ENCODE assay signal across 8 mouse cellular contexts in the genomic region with DNA sequence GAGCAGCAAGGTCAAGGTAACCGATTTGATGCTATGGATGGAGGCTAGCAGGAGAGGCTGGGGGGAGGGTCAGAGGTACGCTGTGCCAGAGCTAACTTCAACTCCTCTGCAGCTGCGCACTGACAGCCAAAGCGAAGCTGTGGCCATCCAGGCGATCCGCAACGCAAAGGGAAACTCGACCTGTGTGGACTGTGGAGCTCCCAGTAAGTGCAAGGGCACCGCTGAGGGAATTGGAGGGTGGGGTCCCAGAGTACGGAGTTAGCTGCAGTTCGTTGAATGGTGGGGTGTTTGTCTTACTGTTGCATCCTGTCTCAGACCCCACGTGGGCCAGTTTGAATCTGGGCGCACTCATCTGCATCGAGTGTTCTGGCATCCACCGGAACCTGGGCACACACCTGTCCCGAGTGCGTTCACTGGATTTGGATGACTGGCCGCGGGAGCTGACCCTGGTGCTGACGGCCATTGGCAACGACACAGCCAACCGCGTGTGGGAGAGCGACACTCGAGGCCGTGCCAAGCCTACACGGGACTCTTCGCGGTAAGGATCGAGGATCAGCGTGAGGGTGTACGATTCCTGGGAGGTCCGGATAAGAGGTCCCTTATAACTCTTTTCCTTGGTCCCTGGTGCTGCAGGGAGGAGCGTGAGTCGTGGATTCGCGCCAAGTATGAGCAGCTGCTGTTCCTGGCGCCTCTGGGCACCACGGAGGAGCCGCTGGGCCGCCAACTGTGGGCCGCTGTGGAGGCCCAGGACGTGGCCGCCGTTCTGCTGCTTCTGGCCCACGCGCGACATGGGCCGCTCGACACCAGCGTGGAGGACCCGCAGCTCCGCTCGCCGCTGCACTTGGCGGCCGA. TPM values are rescaled to one million over a fixed set of nuclear protein-coding genes. Genes with fewer than 3 reads are reported as not detected.
A peak's percentile ranks its signal among the peaks of the same experiment; 100 is the strongest.
DNase-seq lines count a peak whose midpoint lies in the region; ATAC-seq and TF ChIP-seq lines count a peak whose summit lies in the region.

No protein-coding gene starts in this region.

- peak; percentile 52 to 61 for DNase-seq in left cerebral cortex, adult 2 months (ENCODE audit: extremely low spot score in 1 of 2, low spot score in 2 of 2)
- no peak for DNase-seq in left cerebral cortex, adult 8-10 months (ENCODE audit: low spot score in 2 of 2)
- peak; percentile 73 for DNase-seq in brain, embryonic 14.5 days (ENCODE audit: low read depth)
- peak; percentile 71 to 72 for DNase-seq in lung, postnatal 4 days
- DNase-seq in B cell, adult 2 months = no peak
- no peak for DNase-seq in thymus, postnatal 4 days

- H3K4me3 ChIP-seq in left cerebral cortex, adult 2 months = peak overlapping the region; percentile 13; the same call in 1 of the 2 replicates
- H3K4me3 ChIP-seq in heart, embryonic 13.5 days = peak overlapping the region; percentile 31
- H3K4me3 ChIP-seq in kidney, embryonic 16.5 days (ENCODE audit: low read length) = peak overlapping the region; percentile 22

- 8% methylated on average over 57 of the region's 57 CpGs for WGBS in heart, embryonic 13.5 days
- 5% methylated on average over 57 of the region's 57 CpGs for WGBS in kidney, embryonic 16.5 days

- peak overlapping the region; percentile 43 for H3K4me2 ChIP-seq in heart, embryonic 13.5 days
- H3K4me2 ChIP-seq in kidney, embryonic 16.5 days (replicated peaks; ENCODE audit: low read depth, low read length) = peak overlapping the region; percentile 34

- no peak for TF ChIP-seq POLR2A in brain, embryonic 14.5 days (IDR thresholded peaks at IDR 0.05; ENCODE audit: borderline replicate concordance, extremely low read depth, insufficient read depth, insufficient read length, poor library complexity, severe bottlenecking)

- H3K27ac ChIP-seq in left cerebral cortex, adult 2 months = peak overlapping the region; percentile 60
- no peak overlapping the region for H3K27ac ChIP-seq in heart, embryonic 13.5 days (replicated peaks)
- H3K27ac ChIP-seq in kidney, embryonic 16.5 days (ENCODE audit: low read length) = no peak overlapping the region

- peaks cover 78% of the 10 kb centered on the region for H3K27me3 ChIP-seq in heart, embryonic 13.5 days (replicated peaks)
- peaks cover 59% of the 10 kb centered on the region for H3K27me3 ChIP-seq in kidney, embryonic 16.5 days (ENCODE audit: insufficient read depth, low read length)

- ATAC-seq in heart, embryonic 13.5 days (ENCODE audit: extremely low read depth, insufficient number of reproducible peaks, low FRiP score, low TSS enrichment) = no peak
- ATAC-seq in kidney, embryonic 16.5 days (ENCODE audit: low FRiP score, low TSS enrichment) = peak; percentile 28

- peaks cover 29% of the 10 kb centered on the region for H3K4me1 ChIP-seq in heart, embryonic 13.5 days
- peaks cover 17% of the 10 kb centered on the region for H3K4me1 ChIP-seq in kidney, embryonic 16.5 days (ENCODE audit: insufficient read depth, low read length)

- H3K36me3 ChIP-seq in heart, embryonic 13.5 days = peaks cover 5% of the 10 kb centered on the region; the same call in 1 of the 2 replicates
- H3K36me3 ChIP-seq in kidney, embryonic 16.5 days (ENCODE audit: insufficient read depth, low read length) = 0 out of 2 replicates have a peak, but pooled peaks cover 6% of the 10 kb centered on the region

- TF ChIP-seq CTCF in left cerebral cortex, adult 2 months (IDR thresholded peaks at IDR 0.05) = no peak
- no peak for TF ChIP-seq CTCF in brain, embryonic 14.5 days (IDR thresholded peaks at IDR 0.05; ENCODE audit: borderline replicate concordance, extremely low read depth, insufficient read depth, insufficient read length)

- H3K9me3 ChIP-seq in heart, embryonic 13.5 days = no peaks in the 10 kb centered on the region
- H3K9me3 ChIP-seq in kidney, embryonic 16.5 days (ENCODE audit: low read length) = no peaks in the 10 kb centered on the region

- intact Hi-C loops in left cerebral cortex, adult 2 months (cut with DNase I) = no loop called here

- H3K9ac ChIP-seq in heart, embryonic 13.5 days = no peak overlapping the region
- H3K9ac ChIP-seq in kidney, embryonic 16.5 days (replicated peaks; ENCODE audit: low read length) = no peak overlapping the region

RNA-seq across cellular contexts. Expression of a gene that starts 15.7 kb away (rescaled TPM):
- 100 to 1,000 TPM; 627 to 694 TPM for total RNA-seq in left cerebral cortex, adult 2 months (2021)
- 100 to 1,000 TPM; 595 to 685 (median 631) TPM for total RNA-seq in left cerebral cortex, adult 8-10 months (2022)
- 113 and 151 TPM in 2 replicates for polyA plus RNA-seq in brain, embryonic 14.5 days (2012; rRNA removed)
- not detected in 2 replicates for polyA plus RNA-seq in heart, embryonic 13.5 days (2015; fragmentation: Nextera tagmentation; extraction: Ambion mirVana)
- 0.04 and 0.09 TPM in 2 replicates for polyA plus RNA-seq in kidney, embryonic 16.5 days (2015; fragmentation: Nextera tagmentation; extraction: Ambion mirVana)

RNA-seq across cellular contexts. Expression of a gene that starts 20.7 kb away (rescaled TPM):
- total RNA-seq in left cerebral cortex, adult 2 months (2021) = 10 to 100 TPM; 63.7 to 64.4 TPM
- total RNA-seq in left cerebral cortex, adult 8-10 months (2022) = 10 to 100 TPM; 60.9 to 63.2 (median 62.1) TPM
- polyA plus RNA-seq in brain, embryonic 14.5 days (2012; rRNA removed) = 96.5 and 115 TPM in 2 replicates
- 110 and 114 TPM in 2 replicates for polyA plus RNA-seq in heart, embryonic 13.5 days (2015; fragmentation: Nextera tagmentation; extraction: Ambion mirVana)
- 205 and 208 TPM in 2 replicates for polyA plus RNA-seq in kidney, embryonic 16.5 days (2015; fragmentation: Nextera tagmentation; extraction: Ambion mirVana)

RNA-seq across cellular contexts. Expression of a gene that starts 27.5 kb away (rescaled TPM):
- 10 to 100 TPM; 74.4 to 75.2 TPM for total RNA-seq in left cerebral cortex, adult 2 months (2021)
- total RNA-seq in left cerebral cortex, adult 8-10 months (2022) = 10 to 100 TPM; 79.8 to 91.4 (median 85.4) TPM
- 871 and 1,231 TPM in 2 replicates for polyA plus RNA-seq in brain, embryonic 14.5 days (2012; rRNA removed)
- polyA plus RNA-seq in heart, embryonic 13.5 days (2015; fragmentation: Nextera tagmentation; extraction: Ambion mirVana) = 1,002 and 1,117 TPM in 2 replicates
- 1,871 and 1,917 TPM in 2 replicates for polyA plus RNA-seq in kidney, embryonic 16.5 days (2015; fragmentation: Nextera tagmentation; extraction: Ambion mirVana)

RNA-seq across cellular contexts. Expression of a gene that starts 30.1 kb away (rescaled TPM):
- 100 to 1,000 TPM; 109 to 114 TPM for total RNA-seq in left cerebral cortex, adult 2 months (2021)
- total RNA-seq in left cerebral cortex, adult 8-10 months (2022) = 100 to 1,000 TPM; 112 to 130 (median 122) TPM
- 71.3 and 93.8 TPM in 2 replicates for polyA plus RNA-seq in brain, embryonic 14.5 days (2012; rRNA removed)
- 48.0 and 49.5 TPM in 2 replicates for polyA plus RNA-seq in heart, embryonic 13.5 days (2015; fragmentation: Nextera tagmentation; extraction: Ambion mirVana)
- 106 and 110 TPM in 2 replicates for polyA plus RNA-seq in kidney, embryonic 16.5 days (2015; fragmentation: Nextera tagmentation; extraction: Ambion mirVana)

RNA-seq across cellular contexts. Expression of a gene that starts 30.8 kb away (rescaled TPM):
- total RNA-seq in left cerebral cortex, adult 2 months (2021) = 10 to 100 TPM; 18.1 to 22.5 TPM
- 10 to 100 TPM; 19.8 to 21.5 (median 21.2) TPM for total RNA-seq in left cerebral cortex, adult 8-10 months (2022)
- 35.9 and 51.7 TPM in 2 replicates for polyA plus RNA-seq in brain, embryonic 14.5 days (2012; rRNA removed)
- 0.12 and 0.18 TPM in 2 replicates for polyA plus RNA-seq in heart, embryonic 13.5 days (2015; fragmentation: Nextera tagmentation; extraction: Ambion mirVana)
- polyA plus RNA-seq in kidney, embryonic 16.5 days (2015; fragmentation: Nextera tagmentation; extraction: Ambion mirVana) = 1.2 and 1.4 TPM in 2 replicates

Comparison
In these comparisons a context has a peak if more than half of its experiments do, and no peak if none do; other contexts are left out.
1. DNase-seq: peak in left cerebral cortex, adult 2 months (2 of 2), brain, embryonic 14.5 days (single experiment) and lung, postnatal 4 days (2 of 2); none in left cerebral cortex, adult 8-10 months (0 of 2), B cell, adult 2 months (0 of 2) and thymus, postnatal 4 days (single experiment).
2. RNA of a gene that starts 15.7 kb away (polyA plus RNA-seq): 113 to 151 TPM in brain, embryonic 14.5 days; 0.04 to 0.09 TPM in kidney, embryonic 16.5 days and not detected in heart, embryonic 13.5 days; every median in the first group is over 100 times any median in the second.
3. Peak in every context shown above with its lines, with median percentiles within 50 percentile points of each other: H3K4me3 ChIP-seq.